Mouse (Mus musculus) gastrocnemius, postnatal 14 days (tissue): ENCODE results near the gene Tnfrsf18. TPM values are rescaled to one million over a fixed set of nuclear protein-coding genes. Genes with fewer than 3 reads are reported as not detected.

Source experiments
- DNase-seq: peaks from one replicate; pipeline ENCODE4 v3.0.0; 2021; ENCODE audit warnings: mixed read lengths
- intact Hi-C: fragments of 180-260 bp; cut with DNase I; formaldehyde crosslinking; loops from one replicate; pipeline ENCODE4 v1.15.1; 2025; ENCODE audit warnings: low total_unique reads
- total RNA-seq, 2 experiments: library from RNA; stranded (reverse); gene quantifications; 2 replicates each; pipeline ENCODE4 v1.2.3; 2021

The Tnfrsf18 gene
- total RNA-seq, 2 experiments from 2014 or later = not detected

DNA sequence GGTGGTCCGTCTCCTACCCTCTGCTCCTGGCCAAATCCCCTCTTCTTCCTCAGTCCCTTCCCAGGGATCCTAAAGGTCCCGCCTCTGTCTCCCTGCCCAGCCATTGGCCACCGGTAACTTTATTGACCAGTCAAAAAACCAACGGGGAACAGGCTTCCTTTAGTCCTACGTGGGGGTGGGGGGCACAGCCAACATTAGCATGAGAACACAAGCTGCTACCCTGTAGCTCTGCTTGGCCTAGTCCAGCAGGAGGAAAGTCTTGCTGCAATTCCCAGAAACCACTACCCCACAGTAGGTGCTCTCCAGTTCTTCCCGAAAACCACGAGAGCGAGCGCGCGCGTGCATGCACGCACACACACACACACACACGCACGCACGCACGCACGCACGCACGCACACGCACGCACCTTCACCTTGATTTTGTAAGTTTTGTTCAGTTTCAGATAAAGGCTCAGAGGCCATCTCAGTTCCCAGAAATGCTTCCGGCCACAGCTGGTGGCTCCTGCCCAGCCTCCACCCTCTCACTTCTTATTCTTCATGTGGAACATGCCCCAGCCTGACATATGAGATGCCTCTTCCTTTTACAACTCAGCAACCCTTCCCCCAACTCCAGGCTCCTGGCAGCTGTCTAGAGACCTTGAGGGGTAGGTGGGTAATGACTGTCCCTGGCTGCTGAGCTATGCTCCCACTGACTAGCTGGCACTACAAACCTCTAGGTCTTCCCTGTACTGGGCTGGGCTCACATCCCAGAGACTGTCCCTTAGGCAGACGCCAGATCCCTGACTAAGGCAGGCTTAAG lies 5.8 kb downstream of the Tnfrsf18 start:
- DNase-seq = peak; percentile 83
- intact Hi-C loops = loop anchor here (5.0 kb wide), 1 partner anchor 44 kb away; no protein-coding TSS in a partner anchor

GRCm38 (mm10) chr4:156032856-156033255 lies 6.9 kb downstream of the Tnfrsf18 start:
- DNase-seq = no peak
- intact Hi-C loops = loop anchor here (5.0 kb wide), 1 partner anchor 46 kb away; no protein-coding TSS in a partner anchor

GRCm38 (mm10) chr4:156033476-156034119 lies 7.6 kb downstream of the Tnfrsf18 start:
- peak; percentile 48 for DNase-seq
- intact Hi-C loops = loop anchor here (5.0 kb wide), 1 partner anchor 46 kb away; no protein-coding TSS in a partner anchor

GRCm38 (mm10) chr4:156034301-156034700 lies 8.3 kb downstream of the Tnfrsf18 start:
- intact Hi-C loops = loop anchor here (5.0 kb wide), 1 partner anchor 47 kb away; no protein-coding TSS in a partner anchor

GRCm38 (mm10) chr4:156034901-156035300 lies 8.9 kb downstream of the Tnfrsf18 start:
- intact Hi-C loops = loop anchor here (5.0 kb wide), 1 partner anchor 48 kb away; no protein-coding TSS in a partner anchor
- no peak for DNase-seq

More at GRCm38 (mm10) chr4:156034301-156034700, 8.3 kb downstream of the Tnfrsf18 start:
- DNase-seq = no peak

DNA sequence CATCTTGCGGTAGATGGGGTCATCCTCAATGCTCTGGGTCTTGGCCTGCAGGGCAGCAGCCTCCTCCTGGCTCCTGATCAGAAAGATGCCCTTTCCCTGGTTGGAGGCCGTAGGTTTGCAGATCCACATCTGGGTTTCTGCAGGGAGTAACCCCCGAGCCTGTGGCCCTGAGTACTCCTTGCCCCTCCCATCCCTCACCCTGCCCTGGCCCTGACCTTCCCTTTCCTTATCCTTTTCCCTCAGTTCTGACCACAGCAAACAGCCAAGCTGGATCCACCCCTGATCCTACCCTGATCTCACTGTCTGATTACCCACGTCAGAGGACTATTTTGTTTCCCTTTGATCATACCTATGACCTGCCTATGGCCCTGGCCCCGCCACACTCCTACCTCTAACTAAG lies 18.8 kb downstream of the Tnfrsf18 start:
- DNase-seq = no peak
- intact Hi-C loops = no loop called here

DNA sequence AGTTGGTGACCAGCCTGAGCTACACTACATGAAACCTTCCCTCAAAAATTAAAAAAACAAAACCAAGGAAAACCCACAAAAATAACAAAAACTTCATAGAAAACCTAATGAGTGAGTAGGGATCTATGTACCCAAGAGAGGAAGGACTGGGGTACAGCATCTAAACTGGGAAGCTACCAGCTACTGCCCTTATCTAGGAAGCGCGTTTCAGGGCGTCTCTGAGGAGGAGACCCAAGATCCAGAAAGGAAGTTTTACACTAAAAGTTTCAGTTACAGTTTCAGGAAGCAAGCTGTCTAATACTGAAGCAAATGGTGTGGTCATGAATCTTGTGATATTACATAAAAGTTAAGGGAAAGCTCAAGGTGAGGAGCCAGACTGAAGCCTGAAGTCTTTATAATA lies 23.8 kb downstream of the Tnfrsf18 start:
- no peak for DNase-seq
- intact Hi-C loops = no loop called here

- intact Hi-C loops = no loop called here
- DNase-seq = no peak
Observed at GRCm38 (mm10) chr4:156050391-156050980, 24.5 kb downstream of the Tnfrsf18 start.

DNA sequence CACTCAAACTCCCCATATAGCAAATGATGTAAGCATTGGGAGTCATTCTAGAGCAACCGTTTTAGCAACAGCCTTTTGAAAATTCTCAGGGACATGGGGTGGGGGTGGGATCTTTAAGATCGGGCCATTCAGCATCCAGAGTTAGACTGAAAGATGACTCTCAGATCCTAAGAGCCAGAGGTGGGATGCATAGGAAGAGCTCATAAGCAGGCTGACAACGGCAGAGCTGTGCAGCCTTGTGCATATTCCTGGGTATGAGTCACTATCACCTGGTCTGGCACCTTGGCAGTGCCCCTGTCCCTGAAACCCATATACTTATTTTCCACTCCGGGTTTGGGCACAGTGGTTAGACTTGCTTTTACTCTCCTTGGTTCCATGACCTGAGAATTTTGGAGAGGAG lies 27.1 kb downstream of the Tnfrsf18 start:
- intact Hi-C loops = no loop called here
- no peak for DNase-seq

DNA sequence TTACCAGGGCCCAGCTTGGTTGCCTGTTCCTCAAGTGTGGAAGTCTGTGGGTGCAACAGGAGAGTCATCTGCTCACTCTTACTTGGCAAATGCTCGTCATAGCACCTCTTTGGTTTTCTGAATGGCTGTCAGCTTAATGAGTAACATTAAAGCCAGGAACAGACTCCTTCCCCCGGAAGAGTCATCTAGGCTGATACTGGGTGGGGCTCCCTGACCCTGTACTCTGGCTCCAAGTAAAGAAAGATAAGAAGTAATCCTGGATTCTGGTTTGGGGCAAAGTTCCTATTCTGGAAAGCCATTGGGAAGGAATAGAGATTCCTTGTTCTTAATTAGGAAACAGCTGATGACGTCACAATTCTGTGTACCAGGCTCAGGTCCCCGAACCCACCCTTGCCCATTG lies 28.2 kb downstream of the Tnfrsf18 start:
- no peak for DNase-seq
- intact Hi-C loops = no loop called here

DNA sequence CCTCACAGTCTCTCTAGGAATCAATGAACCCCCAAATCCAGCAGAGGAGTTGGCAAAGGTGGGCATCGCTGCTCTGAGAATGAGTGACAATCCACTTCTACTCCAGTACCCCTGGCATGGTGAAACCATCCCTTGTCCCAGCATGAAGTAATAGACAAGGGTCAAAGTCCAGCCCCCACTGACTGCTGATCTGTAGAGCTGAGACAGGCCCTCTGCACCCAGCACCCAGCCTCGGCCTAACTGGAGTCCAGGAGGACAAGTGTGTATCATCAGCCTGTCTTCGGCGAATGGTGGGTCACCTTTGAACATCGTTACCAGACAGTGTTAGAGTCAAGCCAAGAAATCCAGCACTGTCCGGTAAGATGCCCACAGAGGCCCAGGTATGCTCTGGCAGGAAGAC lies 28.6 kb downstream of the Tnfrsf18 start:
- no peak for DNase-seq
- intact Hi-C loops = no loop called here

- DNase-seq = no peak
- intact Hi-C loops = no loop called here
Observed at GRCm38 (mm10) chr4:156055173-156055572, 29.2 kb downstream of the Tnfrsf18 start.

- intact Hi-C loops = no loop called here
- no peak for DNase-seq
Observed at GRCm38 (mm10) chr4:156057702-156058101, 31.7 kb downstream of the Tnfrsf18 start.

- intact Hi-C loops = no loop called here
- DNase-seq = no peak
Observed at GRCm38 (mm10) chr4:156058826-156059225, 32.9 kb downstream of the Tnfrsf18 start.

- DNase-seq = no peak
- intact Hi-C loops = no loop called here
Observed at GRCm38 (mm10) chr4:156059261-156059660, 33.3 kb downstream of the Tnfrsf18 start, which contains the start of gene Ttll10. TSS of gene Ttll10 (minus strand) at chr4:156059414.

- no peak for DNase-seq
- intact Hi-C loops = no loop called here
Observed at GRCm38 (mm10) chr4:156059713-156060112, 33.7 kb downstream of the Tnfrsf18 start.

DNA sequence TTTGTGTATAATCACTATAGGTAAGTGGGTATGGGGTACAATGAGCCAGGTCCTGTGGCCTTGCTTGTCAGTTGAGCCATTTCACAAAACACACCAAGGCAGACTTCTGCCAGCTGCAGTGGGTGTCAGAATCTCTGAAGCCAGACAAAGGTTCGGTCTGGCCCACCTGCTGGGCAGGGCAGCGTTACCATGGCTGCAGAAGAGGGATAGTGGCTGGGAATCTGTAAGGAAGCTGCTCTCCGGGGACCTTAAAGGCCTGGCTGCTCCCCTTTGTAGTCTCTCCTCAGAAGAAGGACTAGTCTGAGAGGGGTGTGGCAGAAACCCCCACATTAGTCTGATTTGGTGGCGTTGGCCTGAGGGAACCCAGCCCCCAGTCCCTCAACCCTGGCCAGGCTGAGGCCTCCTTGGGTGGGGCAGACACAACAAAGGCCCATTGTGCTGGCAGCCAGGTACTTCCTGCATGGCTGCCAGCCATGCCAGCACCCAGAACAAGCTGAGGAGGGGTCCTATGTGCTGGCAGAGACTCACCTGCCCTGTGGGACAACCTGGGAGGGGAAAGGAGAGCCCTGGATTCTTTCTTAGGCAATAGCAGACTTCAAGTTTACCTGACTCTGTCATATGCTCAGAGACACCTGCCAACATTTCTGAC lies 38.0 kb downstream of the Tnfrsf18 start:
- DNase-seq = no peak
- intact Hi-C loops = no loop called here

DNA sequence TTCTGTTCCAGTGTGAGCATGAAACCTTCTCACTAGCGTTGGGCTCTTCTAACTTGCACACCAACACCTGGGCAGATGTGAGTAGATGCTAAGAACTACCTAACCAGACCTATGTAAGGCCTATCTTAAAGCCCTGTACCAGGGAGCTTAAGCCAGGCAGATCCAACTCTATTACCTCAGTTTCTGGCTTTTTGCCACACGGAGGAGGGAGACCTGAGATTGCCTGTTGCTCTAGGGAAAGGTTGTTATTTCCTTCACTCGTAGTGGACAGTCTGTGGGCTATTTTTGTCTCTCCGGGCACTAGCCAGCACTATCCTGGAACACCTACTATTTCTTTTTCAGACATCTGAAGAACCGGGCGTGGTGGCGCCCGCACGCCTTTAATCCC lies 38.5 kb downstream of the Tnfrsf18 start:
- no peak for DNase-seq
- intact Hi-C loops = no loop called here

DNA sequence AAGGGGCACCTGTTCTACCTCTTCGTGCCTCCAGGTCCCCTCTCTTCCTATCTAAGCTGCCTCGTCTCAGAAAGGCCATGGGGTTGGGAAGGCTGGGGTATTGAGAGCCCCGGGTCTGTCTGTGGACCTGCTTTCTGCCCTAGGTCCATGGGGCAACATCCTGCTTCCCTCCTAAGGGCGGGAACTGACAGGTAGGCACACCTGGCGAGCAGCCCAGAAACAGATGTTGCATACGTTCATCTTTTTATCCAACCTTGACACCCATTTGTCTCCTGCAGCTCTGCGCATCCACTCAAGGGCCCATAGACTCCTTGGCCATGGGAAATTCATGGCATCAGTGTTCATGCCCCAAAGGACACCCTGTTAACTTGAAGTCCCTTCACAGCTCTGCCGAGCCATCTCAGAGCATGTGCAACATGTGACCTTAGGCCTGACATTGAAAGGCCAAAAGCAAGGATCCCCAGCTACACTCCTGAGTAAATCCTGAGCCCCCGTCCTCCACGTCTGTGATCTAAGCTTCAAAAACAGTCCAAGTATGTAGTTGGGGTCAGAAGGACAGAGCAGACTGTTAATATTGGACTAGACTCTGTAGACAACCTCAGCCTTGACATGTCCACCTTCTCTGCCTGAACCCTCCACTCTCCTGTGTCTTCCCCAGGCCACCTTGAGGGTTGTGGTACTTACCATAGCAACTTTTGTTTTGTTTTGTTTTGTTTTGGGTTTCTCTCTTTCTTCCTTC lies 39.4 kb downstream of the Tnfrsf18 start:
- intact Hi-C loops = no loop called here
- DNase-seq = no peak
